Mouse (Mus musculus) intestine, embryonic 14.5 days (tissue): ENCODE data around the gene Bcap31. TPM values are rescaled to one million over a fixed set of nuclear protein-coding genes. Genes with fewer than 3 reads are reported as not detected.

Experiments used
- ATAC-seq: fragments of 200-750 bp; cut with Nextera tagmentation; replicated peaks from 2 replicates; pipeline ENCODE4 v1.8.0; 2017; ENCODE audit warnings: low read depth, moderate number of reproducible peaks, moderate TSS enrichment, moderate library complexity; ENCODE audit not compliant: low FRiP score, low TSS enrichment
- DNase-seq: peaks from one replicate; pipeline ENCODE4 v3.0.0-alpha.2; 2018; ENCODE audit warnings: low spot score
- H3K27ac ChIP-seq: fragments of 300-500 bp; sonication (generic); 2 replicates; pipeline ENCODE4 v1.5.1; 2014; ENCODE audit warnings: low read depth, mild to moderate bottlenecking, control low read depth
- H3K27me3 ChIP-seq: fragments of 300-500 bp; sonication (generic); replicated peaks from 2 replicates; pipeline ENCODE4 v1.6.1; 2014; ENCODE audit warnings: low read length, control low read depth; ENCODE audit not compliant: control insufficient read depth, insufficient read depth
- H3K36me3 ChIP-seq: fragments of 300-500 bp; sonication (generic); 2 replicates; pipeline ENCODE4 v1.6.1; 2014; ENCODE audit warnings: low read length, control low read depth; ENCODE audit not compliant: control insufficient read depth, insufficient read depth
- H3K4me1 ChIP-seq: fragments of 300-500 bp; sonication (generic); replicated peaks from 2 replicates; pipeline ENCODE4 v1.6.1; 2014; ENCODE audit warnings: low read length, control low read depth, mixed read lengths; ENCODE audit not compliant: control insufficient read depth, insufficient read depth
- H3K4me2 ChIP-seq: fragments of 300-500 bp; sonication (generic); 2 replicates; pipeline ENCODE4 v1.6.1; 2014; ENCODE audit warnings: low read length
- H3K4me3 ChIP-seq: fragments of 300-500 bp; sonication (generic); 2 replicates; pipeline ENCODE4 v1.5.1; 2014; ENCODE audit warnings: low read depth, low read length, control low read depth, mixed read lengths
- H3K9ac ChIP-seq: fragments of 300-500 bp; sonication (generic); 2 replicates; pipeline ENCODE4 v1.6.1; 2014; ENCODE audit warnings: mild to moderate bottlenecking, low read length
- H3K9me3 ChIP-seq: fragments of 300-500 bp; sonication (generic); 2 replicates; pipeline ENCODE4 v1.6.1; 2016; ENCODE audit warnings: low read length, control low read depth; ENCODE audit not compliant: control insufficient read depth
- WGBS: fragments of 180-500 bp; shearing (Covaris S2); extraction: QIAGEN DNeasy Blood & Tissue Kit; methylation state at CpG from one replicate; pipeline ENCODE4 v1.1.7; 2014; 5-methylcytosine and 5-hydroxymethylcytosine counted together
- polyA plus RNA-seq: library from polyadenylated mRNA; unstranded; fragments of >200 nt; fragmentation: Nextera tagmentation; extraction: Ambion mirVana; gene quantifications from 2 replicates; pipeline ENCODE4 v1.2.1, GENCODE M21; 2014

Bcap31 gene
- polyA plus RNA-seq, 1 experiment from 2014 or later: 236 TPM

DNA sequence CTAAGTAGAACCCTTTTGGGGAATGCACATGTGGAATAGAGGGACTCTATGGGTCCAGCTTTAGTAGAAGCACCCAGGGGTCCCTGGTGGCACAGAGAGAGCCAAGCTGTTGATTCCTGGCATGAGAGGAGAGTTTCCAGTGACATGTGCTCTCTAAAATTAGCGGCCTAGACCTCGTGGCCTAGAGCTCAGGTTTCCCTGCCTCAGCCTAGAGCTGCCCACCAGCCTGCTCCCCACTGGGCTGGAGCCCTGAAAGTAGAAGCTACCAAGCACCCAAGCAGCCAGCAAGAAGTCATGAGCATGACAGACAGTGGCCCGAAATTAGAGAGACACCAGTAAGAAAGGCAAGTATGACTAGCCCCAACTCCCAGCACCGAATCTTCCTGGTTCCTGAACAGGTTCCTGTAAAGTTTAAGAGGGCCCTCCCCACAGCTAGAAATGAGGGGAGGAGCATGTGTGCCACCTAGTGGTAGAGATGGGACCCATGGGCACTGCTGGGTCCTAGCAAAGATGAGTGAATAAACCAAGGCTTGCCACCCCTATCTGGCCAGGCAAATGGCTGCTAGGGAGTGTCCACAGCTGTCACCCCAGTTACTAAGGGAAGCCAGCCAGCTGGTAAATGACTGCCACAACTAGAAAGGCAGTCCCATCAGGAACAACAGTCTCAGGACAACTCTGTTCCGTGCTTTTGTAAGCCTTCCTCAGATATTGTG, 24.9 kb downstream of the Bcap31 start:
- H3K4me3 ChIP-seq: no peak overlapping the region
- DNase-seq (no peak), ATAC-seq (no peak)
- no peak overlapping the region for H3K27ac ChIP-seq
- H3K36me3 ChIP-seq: peaks cover 39% of the 10 kb centered on the region
- no peaks in the 10 kb centered on the region for H3K27me3 ChIP-seq
- H3K4me2 ChIP-seq: no peak overlapping the region
- no peaks in the 10 kb centered on the region for H3K4me1 ChIP-seq
- no peaks in the 10 kb centered on the region for H3K9me3 ChIP-seq
- 76% methylated on average over 5 of the region's 5 CpGs for WGBS
- H3K9ac ChIP-seq: no peak overlapping the region

DNA sequence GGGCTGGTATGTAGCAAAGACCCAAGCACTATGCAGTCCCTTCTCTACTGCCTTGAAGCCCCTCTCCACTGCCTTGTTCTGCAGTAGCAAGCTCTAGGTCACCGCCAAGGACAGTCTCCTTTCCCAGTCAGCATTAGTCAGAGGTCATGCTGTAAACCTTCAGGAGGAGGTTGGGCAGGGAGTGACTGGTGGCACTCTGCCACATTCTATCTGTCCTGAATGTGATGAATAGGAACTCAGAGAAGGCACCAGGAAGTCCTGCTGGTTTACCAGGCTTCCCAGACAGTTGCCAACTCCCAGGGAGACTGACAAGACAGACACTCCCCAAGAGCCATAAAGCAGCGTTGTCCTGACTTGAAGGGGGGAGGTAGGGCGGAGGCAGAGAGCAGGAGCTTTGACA, 30.3 kb downstream of the Bcap31 start:
- Histone ChIP-seq H3K9ac (no peak overlapping the region), H3K4me2 (no peak overlapping the region), H3K9me3 (no peaks in the 10 kb centered on the region), H3K4me3 (no peak overlapping the region), H3K4me1 (no peaks in the 10 kb centered on the region), H3K27me3 (no peaks in the 10 kb centered on the region), H3K27ac (no peak overlapping the region), H3K36me3 (peaks cover 60% of the 10 kb centered on the region)
- DNase-seq (no peak), ATAC-seq (no peak)
- WGBS: 48% methylated on average over 3 of the region's 3 CpGs

DNA sequence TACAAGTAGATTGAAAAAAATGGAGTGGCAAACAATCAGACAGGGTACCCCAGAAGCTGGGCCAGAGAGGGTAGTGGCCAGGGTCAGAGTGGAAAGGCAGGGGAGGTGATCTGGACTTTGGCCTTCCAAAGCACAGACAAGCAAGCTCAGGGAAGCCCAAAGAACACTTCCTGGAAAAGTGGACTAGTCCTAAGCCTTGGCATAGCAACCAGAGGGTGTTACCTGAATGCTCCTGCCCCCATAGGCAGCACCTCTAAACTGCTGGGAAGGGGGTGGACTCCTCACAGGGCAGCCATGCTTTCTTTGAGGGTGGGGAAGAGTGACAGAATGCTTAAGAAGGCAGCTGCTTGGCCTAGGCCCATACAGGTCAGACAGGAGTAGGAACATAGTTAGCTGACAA, 31.0 kb downstream of the Bcap31 start:
- H3K27ac ChIP-seq: no peak overlapping the region
- H3K9ac ChIP-seq: no peak overlapping the region
- H3K27me3 ChIP-seq: no peaks in the 10 kb centered on the region
- no peak overlapping the region for H3K4me3 ChIP-seq
- no peaks in the 10 kb centered on the region for H3K4me1 ChIP-seq
- ATAC-seq: no peak
- no peak for DNase-seq
- no peaks in the 10 kb centered on the region for H3K9me3 ChIP-seq
- peaks cover 60% of the 10 kb centered on the region for H3K36me3 ChIP-seq
- H3K4me2 ChIP-seq: no peak overlapping the region

DNA sequence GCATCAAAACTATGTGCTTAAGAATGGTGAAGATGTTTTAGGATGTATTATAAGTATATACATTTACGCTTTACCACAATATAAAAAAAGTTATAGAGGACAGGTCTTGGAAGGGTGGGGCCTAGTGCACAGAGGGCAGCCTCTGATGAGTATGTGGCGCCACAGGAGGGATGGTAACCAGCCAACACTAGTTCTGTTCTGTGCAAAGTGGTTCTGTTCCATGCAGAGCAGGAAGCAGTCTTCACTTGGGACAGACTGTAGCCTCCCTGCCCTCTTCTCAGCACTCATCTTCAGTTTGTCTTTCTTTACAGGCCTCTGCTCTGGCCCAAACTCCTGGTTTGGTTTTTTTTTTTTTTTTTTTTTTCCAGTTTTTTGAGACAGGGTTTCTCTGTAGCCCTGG, 31.8 kb downstream of the Bcap31 start:
- Histone ChIP-seq H3K27me3 (no peaks in the 10 kb centered on the region), H3K4me3 (no peak overlapping the region), H3K4me2 (no peak overlapping the region), H3K27ac (no peak overlapping the region), H3K4me1 (no peaks in the 10 kb centered on the region), H3K36me3 (peaks cover 59% of the 10 kb centered on the region), H3K9ac (no peak overlapping the region), H3K9me3 (no peaks in the 10 kb centered on the region)
- DNase-seq: no peak
- no peak for ATAC-seq
- 86% methylated on average over 2 of the region's 2 CpGs for WGBS

DNA sequence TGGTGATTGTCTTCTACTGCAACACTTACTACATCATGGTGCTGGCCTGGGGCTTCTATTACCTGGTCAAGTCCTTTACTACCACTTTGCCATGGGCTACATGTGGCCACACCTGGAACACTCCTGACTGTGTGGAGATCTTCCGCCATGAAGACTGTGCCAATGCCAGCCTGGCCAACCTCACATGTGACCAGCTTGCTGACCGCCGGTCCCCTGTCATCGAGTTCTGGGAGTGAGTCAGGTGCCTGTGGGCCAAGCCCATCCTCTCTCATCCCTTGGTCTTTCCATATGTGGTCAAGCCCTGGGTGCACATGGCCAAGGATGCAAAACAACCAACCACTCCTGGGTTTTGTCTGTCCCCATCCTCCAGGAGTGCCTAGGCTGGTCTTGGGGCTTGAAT, 39.3 kb downstream of the Bcap31 start:
- WGBS: 98% methylated on average over 4 of the region's 4 CpGs
- no peak for ATAC-seq
- 0 out of 2 replicates have a peak, but pooled peaks cover 3% of the 10 kb centered on the region for H3K4me1 ChIP-seq
- no peak overlapping the region for H3K27ac ChIP-seq
- H3K9ac ChIP-seq: no peak overlapping the region
- H3K4me2 ChIP-seq: no peak overlapping the region
- DNase-seq: no peak
- H3K27me3 ChIP-seq: no peaks in the 10 kb centered on the region
- no peak overlapping the region for H3K4me3 ChIP-seq
- no peaks in the 10 kb centered on the region for H3K9me3 ChIP-seq
- H3K36me3 ChIP-seq: peaks cover 6% of the 10 kb centered on the region; the same call in 1 of the 2 replicates

DNA sequence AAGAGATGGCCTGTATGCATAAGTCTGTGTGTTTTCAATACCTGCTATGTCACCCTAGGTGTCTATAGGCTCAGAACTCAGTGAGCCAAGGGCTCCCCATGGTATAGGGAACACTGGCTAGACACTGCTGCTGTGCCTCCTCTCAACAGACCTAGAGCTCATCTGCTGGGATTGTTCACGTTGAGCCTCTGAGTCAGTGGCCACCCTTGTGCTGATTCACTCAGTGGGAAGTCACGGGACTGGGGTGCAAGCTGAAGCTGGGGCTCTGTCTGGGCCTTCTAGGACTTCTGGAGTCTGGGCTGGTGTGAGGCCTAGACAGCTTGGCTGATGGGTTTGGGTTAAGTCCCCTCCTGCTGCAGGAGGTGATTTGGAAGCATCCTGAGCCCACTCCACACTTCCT, 40.7 kb downstream of the Bcap31 start:
- Histone ChIP-seq H3K4me1 (0 out of 2 replicates have a peak, but pooled peaks cover 3% of the 10 kb centered on the region), H3K9ac (no peak overlapping the region), H3K4me3 (peak overlapping the region; percentile 53; the same call in 1 of the 2 replicates), H3K27me3 (no peaks in the 10 kb centered on the region), H3K27ac (no peak overlapping the region), H3K4me2 (peak overlapping the region; percentile 62), H3K9me3 (no peaks in the 10 kb centered on the region), H3K36me3 (peaks cover 6% of the 10 kb centered on the region; the same call in 1 of the 2 replicates)
- DNase-seq (no peak), ATAC-seq (no peak)
- 71% methylated on average over 2 of the region's 2 CpGs for WGBS

DNA sequence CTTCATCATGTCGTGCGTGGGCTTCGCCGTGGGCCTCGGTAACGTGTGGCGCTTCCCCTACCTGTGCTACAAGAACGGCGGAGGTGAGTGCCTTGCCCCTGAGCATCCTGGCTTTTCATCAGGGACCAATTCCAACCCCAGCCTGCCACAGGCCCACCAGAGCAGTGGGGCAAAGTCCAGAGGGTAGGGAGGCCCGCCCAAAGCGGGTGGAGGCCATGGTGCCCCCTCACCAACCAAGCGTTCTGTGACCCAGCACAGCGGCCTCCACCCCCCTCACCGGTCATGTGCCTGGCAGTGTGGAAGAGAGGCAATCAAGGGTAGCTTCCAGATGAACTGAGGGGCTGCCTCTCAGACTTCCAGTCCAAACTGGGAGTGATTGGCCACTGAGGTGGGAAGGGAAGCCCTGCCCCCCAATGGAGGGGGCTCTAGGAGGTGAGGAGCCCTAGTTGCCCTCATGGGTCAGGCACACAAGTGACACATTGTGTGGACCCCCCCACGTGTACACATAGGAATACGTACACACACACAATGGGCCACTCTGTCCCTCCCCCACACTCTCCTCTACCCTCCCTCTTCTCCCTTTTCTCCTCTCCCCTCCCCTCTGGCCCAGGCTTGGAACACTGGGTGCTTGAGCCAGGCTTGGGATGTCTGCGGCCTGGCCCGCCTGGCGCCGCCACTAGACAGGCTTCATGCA, 41.9 kb downstream of the Bcap31 start:
- 22% methylated on average over 16 of the region's 20 CpGs for WGBS
- Histone ChIP-seq H3K27me3 (no peaks in the 10 kb centered on the region), H3K9ac (peak overlapping the region; percentile 63), H3K4me2 (peak overlapping the region; percentile 62), H3K4me1 (0 out of 2 replicates have a peak, but pooled peaks cover 3% of the 10 kb centered on the region), H3K9me3 (no peaks in the 10 kb centered on the region), H3K4me3 (peak overlapping the region; percentile 53), H3K27ac (0 out of 2 replicates have a peak overlapping the region, but pooled peaks have one; percentile 54), H3K36me3 (peaks cover 3% of the 10 kb centered on the region; the same call in 1 of the 2 replicates)
- DNase-seq (peak; percentile 57), ATAC-seq (peak; percentile 36; the same call in 1 of the 2 replicates)

DNA sequence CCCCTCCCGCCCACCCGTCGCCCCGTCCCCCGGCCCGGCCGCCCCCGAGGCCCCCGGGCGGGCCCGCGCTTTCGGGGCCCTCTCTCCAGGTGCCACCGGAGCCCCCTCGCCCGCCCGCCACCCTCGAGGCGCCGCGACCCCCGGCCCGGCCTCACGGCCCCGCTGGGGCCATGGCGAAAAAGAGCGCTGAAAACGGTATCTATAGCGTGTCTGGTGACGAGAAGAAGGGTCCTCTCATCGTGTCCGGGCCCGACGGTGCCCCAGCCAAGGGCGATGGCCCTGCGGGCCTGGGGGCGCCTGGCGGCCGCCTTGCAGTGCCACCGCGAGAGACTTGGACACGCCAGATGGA, 42.4 kb downstream of the Bcap31 start:
- 0 out of 2 replicates have a peak, but pooled peaks cover 3% of the 10 kb centered on the region for H3K4me1 ChIP-seq
- peak; percentile 24; the same call in 1 of the 2 replicates for ATAC-seq
- peak overlapping the region; percentile 62 for H3K4me2 ChIP-seq
- no peaks in the 10 kb centered on the region for H3K9me3 ChIP-seq
- H3K9ac ChIP-seq: peak overlapping the region; percentile 63
- H3K27ac ChIP-seq: 0 out of 2 replicates have a peak overlapping the region, but pooled peaks have one; percentile 54
- H3K27me3 ChIP-seq: no peaks in the 10 kb centered on the region
- DNase-seq: no peak
- WGBS: 7% methylated on average over 37 of the region's 42 CpGs
- 0 out of 2 replicates have a peak, but pooled peaks cover 3% of the 10 kb centered on the region for H3K36me3 ChIP-seq
- H3K4me3 ChIP-seq: peak overlapping the region; percentile 53
